Mouse (Mus musculus): Measurements from ENCODE around the gene Acss1. TPM values are rescaled to one million over a fixed set of nuclear protein-coding genes. Genes with fewer than 3 reads are reported as not detected.

Acss1 gene
- polyA plus RNA-seq, 1 experiment from 2014 or later: 26.5 TPM

- Histone ChIP-seq H3K4me3 (ENCODE audit: inconsistent target) (no peak overlapping the region), H3K36me3 (ENCODE audit: inconsistent target) (peaks cover 25% of the 10 kb centered on the region; the same call in 1 of the 2 replicates), H3K79me2 (ENCODE audit: inconsistent target) (peaks cover 43% of the 10 kb centered on the region; the same call in 1 of the 2 replicates), H3K27ac (no peak overlapping the region)
- WGBS (ENCODE audit: missing documents): 93% methylated on average over 5 of the region's 5 CpGs
Observed at GRCm38 (mm10) chr2:150660668-150661451, 7.4 kb downstream of the Acss1 start.

GRCm38 (mm10) chr2:150660049-150660448, 8.3 kb downstream of the Acss1 start:
- 85% methylated on average over 4 of the region's 4 CpGs for WGBS (ENCODE audit: missing documents)
- Histone ChIP-seq H3K27ac (no peak overlapping the region), H3K79me2 (ENCODE audit: inconsistent target) (peaks cover 36% of the 10 kb centered on the region; the same call in 1 of the 2 replicates), H3K4me3 (ENCODE audit: inconsistent target) (no peak overlapping the region), H3K36me3 (ENCODE audit: inconsistent target) (peaks cover 25% of the 10 kb centered on the region; the same call in 1 of the 2 replicates)

- Histone ChIP-seq H3K27ac (no peak overlapping the region), H3K36me3 (ENCODE audit: inconsistent target) (peaks cover 25% of the 10 kb centered on the region; the same call in 1 of the 2 replicates)
Observed at GRCm38 (mm10) chr2:150656975-150657768, 11.1 kb downstream of the Acss1 start.

GRCm38 (mm10) chr2:150656112-150656511, 12.2 kb downstream of the Acss1 start:
- Histone ChIP-seq H3K36me3 (ENCODE audit: inconsistent target) (peaks cover 25% of the 10 kb centered on the region; the same call in 1 of the 2 replicates), H3K4me3 (ENCODE audit: inconsistent target) (no peak overlapping the region), H3K79me2 (ENCODE audit: inconsistent target) (no peaks in the 10 kb centered on the region; the same call in 1 of the 2 replicates), H3K27ac (no peak overlapping the region)
- WGBS (ENCODE audit: missing documents): 91% methylated on average over 3 of the region's 3 CpGs

More at GRCm38 (mm10) chr2:150656975-150657768, 11.1 kb downstream of the Acss1 start:
- WGBS (ENCODE audit: missing documents): 91% methylated on average over 8 of the region's 8 CpGs
- H3K4me3 ChIP-seq (ENCODE audit: inconsistent target): no peak overlapping the region
- peaks cover 7% of the 10 kb centered on the region; the same call in 1 of the 2 replicates for H3K79me2 ChIP-seq (ENCODE audit: inconsistent target)

GRCm38 (mm10) chr2:150655290-150655689, 13.0 kb downstream of the Acss1 start:
- no peak overlapping the region for H3K27ac ChIP-seq
- H3K79me2 ChIP-seq (ENCODE audit: inconsistent target): no peaks in the 10 kb centered on the region; the same call in 1 of the 2 replicates
- H3K36me3 ChIP-seq (ENCODE audit: inconsistent target): peaks cover 25% of the 10 kb centered on the region; the same call in 1 of the 2 replicates
- H3K4me3 ChIP-seq (ENCODE audit: inconsistent target): no peak overlapping the region
- 93% methylated on average over 6 of the region's 6 CpGs for WGBS (ENCODE audit: missing documents)

- Histone ChIP-seq H3K36me3 (ENCODE audit: inconsistent target) (peaks cover 25% of the 10 kb centered on the region; the same call in 1 of the 2 replicates), H3K79me2 (ENCODE audit: inconsistent target) (no peaks in the 10 kb centered on the region; the same call in 1 of the 2 replicates), H3K4me3 (ENCODE audit: inconsistent target) (no peak overlapping the region), H3K27ac (no peak overlapping the region)
- WGBS (ENCODE audit: missing documents): 100% methylated on average over 2 of the region's 2 CpGs
Observed at GRCm38 (mm10) chr2:150654814-150655213, 13.5 kb downstream of the Acss1 start.

- H3K36me3 ChIP-seq (ENCODE audit: inconsistent target): no peaks in the 10 kb centered on the region
- no peak overlapping the region for H3K27ac ChIP-seq
- 85% methylated on average over 9 of the region's 9 CpGs for WGBS (ENCODE audit: missing documents)
- peaks cover 12% of the 10 kb centered on the region; the same call in 1 of the 2 replicates for H3K79me2 ChIP-seq (ENCODE audit: inconsistent target)
- no peak overlapping the region for H3K4me3 ChIP-seq (ENCODE audit: inconsistent target)
Observed at GRCm38 (mm10) chr2:150651366-150651765, 16.9 kb downstream of the Acss1 start.

- no peak overlapping the region for H3K4me3 ChIP-seq (ENCODE audit: inconsistent target)
- peaks cover 19% of the 10 kb centered on the region; the same call in 1 of the 2 replicates for H3K79me2 ChIP-seq (ENCODE audit: inconsistent target)
- 96% methylated on average over 7 of the region's 7 CpGs for WGBS (ENCODE audit: missing documents)
- H3K36me3 ChIP-seq (ENCODE audit: inconsistent target): no peaks in the 10 kb centered on the region
- no peak overlapping the region for H3K27ac ChIP-seq
Observed at GRCm38 (mm10) chr2:150650511-150651074, 17.7 kb downstream of the Acss1 start.

- Histone ChIP-seq H3K36me3 (ENCODE audit: inconsistent target) (no peaks in the 10 kb centered on the region), H3K79me2 (ENCODE audit: inconsistent target) (peaks cover 23% of the 10 kb centered on the region; the same call in 1 of the 2 replicates), H3K4me3 (ENCODE audit: inconsistent target) (no peak overlapping the region), H3K27ac (peak overlapping the region; percentile 36)
- WGBS (ENCODE audit: missing documents): 58% methylated on average over 13 of the region's 13 CpGs
Observed at GRCm38 (mm10) chr2:150648300-150648895, 19.9 kb downstream of the Acss1 start.

- no peaks in the 10 kb centered on the region; the same call in 1 of the 2 replicates for H3K36me3 ChIP-seq (ENCODE audit: inconsistent target)
- H3K79me2 ChIP-seq (ENCODE audit: inconsistent target): peaks cover 23% of the 10 kb centered on the region; the same call in 1 of the 2 replicates
- no peak overlapping the region for H3K4me3 ChIP-seq (ENCODE audit: inconsistent target)
- peak overlapping the region; percentile 36 for H3K27ac ChIP-seq
- 57% methylated on average over 14 of the region's 14 CpGs for WGBS (ENCODE audit: missing documents)
Observed at GRCm38 (mm10) chr2:150647681-150648299, 20.5 kb downstream of the Acss1 start.

- Histone ChIP-seq H3K79me2 (ENCODE audit: inconsistent target) (peaks cover 23% of the 10 kb centered on the region; the same call in 1 of the 2 replicates), H3K4me3 (ENCODE audit: inconsistent target) (no peak overlapping the region), H3K36me3 (ENCODE audit: inconsistent target) (peaks cover 8% of the 10 kb centered on the region; the same call in 1 of the 2 replicates), H3K27ac (no peak overlapping the region)
- 93% methylated on average over 8 of the region's 8 CpGs for WGBS (ENCODE audit: missing documents)
Observed at GRCm38 (mm10) chr2:150646411-150647121, 21.7 kb downstream of the Acss1 start.

- H3K27ac ChIP-seq: no peak overlapping the region
Observed at GRCm38 (mm10) chr2:150645225-150645624, 23.1 kb downstream of the Acss1 start.

More at GRCm38 (mm10) chr2:150645225-150645624, 23.1 kb downstream of the Acss1 start:
- WGBS (ENCODE audit: missing documents): 91% methylated on average over 4 of the region's 4 CpGs
- Histone ChIP-seq H3K4me3 (ENCODE audit: inconsistent target) (no peak overlapping the region), H3K36me3 (ENCODE audit: inconsistent target) (peaks cover 8% of the 10 kb centered on the region; the same call in 1 of the 2 replicates), H3K79me2 (ENCODE audit: inconsistent target) (peaks cover 23% of the 10 kb centered on the region; the same call in 1 of the 2 replicates)
